14 mouse cellular contexts compared by ENCODE assay signal in the genomic region with DNA sequence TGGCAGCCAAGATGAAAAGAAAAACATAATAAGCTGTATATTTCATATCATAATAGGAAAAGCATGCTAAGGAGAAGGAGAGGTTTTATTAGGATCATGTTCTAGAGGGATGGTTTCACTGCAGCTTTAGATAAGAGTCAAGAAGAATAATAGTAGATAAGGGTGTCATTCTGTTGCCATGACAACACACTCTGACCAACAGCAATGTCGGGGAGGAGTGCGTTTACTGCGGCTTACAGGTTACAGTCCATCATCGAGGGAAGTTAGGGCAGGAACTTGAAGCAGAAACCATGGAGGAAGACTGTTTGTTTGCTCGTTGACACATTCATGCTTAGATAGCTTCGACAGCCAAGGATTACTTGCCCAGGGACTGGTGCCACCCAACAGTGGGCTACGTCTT.
"Had no signal": no experiment of that assay in that cellular context is flagged by ENCODE, and none has a peak within 500 bp of the region (broad histone marks: within the 10 kb centered on the region; RNA-seq: fewer than 3 reads in every experiment).

No protein-coding gene starts in this region.

- H3K4me3 ChIP-seq: kidney, embryonic 15.5 days; limb, embryonic 13.5 days; midbrain, embryonic 10.5 days; neural tube, embryonic 12.5 days had no signal

- DNase-seq: kidney, adult 2 months; layer of hippocampus, adult 9-11 months; layer of hippocampus, postnatal 36 days; left cerebral cortex, postnatal 4 days; lung, adult 18-20 months; midbrain, embryonic 14.5 days; right cerebral cortex, postnatal 14 days; thymus, adult 18-20 months; thymus, postnatal 14 days had no signal

- H3K9ac ChIP-seq: kidney, embryonic 15.5 days; limb, embryonic 13.5 days; liver, embryonic 14.5 days; neural tube, embryonic 12.5 days had no signal

- H3K9me3 ChIP-seq: kidney, embryonic 15.5 days; limb, embryonic 13.5 days; midbrain, embryonic 10.5 days; neural tube, embryonic 12.5 days had no signal

- H3K27ac ChIP-seq: kidney, embryonic 15.5 days; limb, embryonic 13.5 days; liver, embryonic 14.5 days; midbrain, embryonic 10.5 days; neural tube, embryonic 12.5 days had no signal

- H3K27me3 ChIP-seq: kidney, embryonic 15.5 days; limb, embryonic 13.5 days; neural tube, embryonic 12.5 days had no signal

- H3K36me3 ChIP-seq: kidney, embryonic 15.5 days; limb, embryonic 13.5 days; midbrain, embryonic 10.5 days; neural tube, embryonic 12.5 days had no signal

- H3K4me1 ChIP-seq: neural tube, embryonic 12.5 days had no signal

- H3K4me2 ChIP-seq: kidney, embryonic 15.5 days; limb, embryonic 13.5 days; neural tube, embryonic 12.5 days had no signal
